Mouse (Mus musculus) thymus, postnatal 0 days (tissue): Measurements from ENCODE around the gene Pold1. TPM values are rescaled to one million over a fixed set of nuclear protein-coding genes. Genes with fewer than 3 reads are reported as not detected.
A peak's percentile ranks its signal among the peaks of the same experiment; 100 is the strongest.

Experiments
- DNase-seq: peaks from one replicate; pipeline ENCODE4 v3.0.0-alpha.2; 2015; ENCODE audit warnings: low spot score
- polyA plus RNA-seq: library from polyadenylated mRNA; unstranded; fragments of >200 nt; fragmentation: Nextera tagmentation; extraction: Ambion mirVana; gene quantifications from 2 replicates; pipeline ENCODE4 v1.2.1, GENCODE M21; 2015

Gene Pold1
- polyA plus RNA-seq, 1 experiment from 2014 or later = 104 TPM

DNA sequence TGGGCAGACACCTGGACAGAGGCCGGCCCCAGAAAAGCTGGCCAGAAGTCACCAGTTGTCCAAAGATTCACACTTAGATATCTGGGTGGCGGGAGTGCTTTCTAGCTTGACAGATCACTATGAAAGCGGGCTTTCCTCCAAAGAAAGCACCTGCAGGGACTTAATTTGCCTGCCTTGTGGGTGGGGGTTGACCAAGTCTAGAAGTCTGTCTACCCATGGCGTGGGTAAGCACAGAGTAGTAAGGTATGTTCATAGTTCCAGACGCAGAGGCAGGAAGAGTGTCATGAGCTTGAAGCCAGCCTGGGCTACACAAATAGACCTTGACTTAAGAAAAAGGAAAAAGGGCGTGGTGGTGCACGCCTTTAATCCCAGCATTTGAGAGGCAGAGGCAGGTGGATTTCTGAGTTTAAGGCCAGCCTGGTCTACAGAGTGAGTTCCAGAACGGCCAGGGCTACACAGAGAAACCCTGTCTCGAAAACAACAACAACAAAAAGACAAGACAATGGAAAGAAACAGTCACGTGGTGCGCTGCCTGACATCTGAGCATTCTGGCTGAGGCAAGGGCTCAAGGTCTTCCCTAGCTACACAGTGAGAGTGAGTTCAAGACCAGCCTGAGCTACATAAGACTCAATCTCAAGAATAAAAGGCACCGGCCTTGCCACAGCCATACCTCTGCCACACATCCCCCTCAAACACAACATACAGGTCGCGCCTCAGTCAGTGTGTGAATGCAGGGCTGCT lies 22.1 kb downstream of the Pold1 start:
- DNase-seq = no peak

DNA sequence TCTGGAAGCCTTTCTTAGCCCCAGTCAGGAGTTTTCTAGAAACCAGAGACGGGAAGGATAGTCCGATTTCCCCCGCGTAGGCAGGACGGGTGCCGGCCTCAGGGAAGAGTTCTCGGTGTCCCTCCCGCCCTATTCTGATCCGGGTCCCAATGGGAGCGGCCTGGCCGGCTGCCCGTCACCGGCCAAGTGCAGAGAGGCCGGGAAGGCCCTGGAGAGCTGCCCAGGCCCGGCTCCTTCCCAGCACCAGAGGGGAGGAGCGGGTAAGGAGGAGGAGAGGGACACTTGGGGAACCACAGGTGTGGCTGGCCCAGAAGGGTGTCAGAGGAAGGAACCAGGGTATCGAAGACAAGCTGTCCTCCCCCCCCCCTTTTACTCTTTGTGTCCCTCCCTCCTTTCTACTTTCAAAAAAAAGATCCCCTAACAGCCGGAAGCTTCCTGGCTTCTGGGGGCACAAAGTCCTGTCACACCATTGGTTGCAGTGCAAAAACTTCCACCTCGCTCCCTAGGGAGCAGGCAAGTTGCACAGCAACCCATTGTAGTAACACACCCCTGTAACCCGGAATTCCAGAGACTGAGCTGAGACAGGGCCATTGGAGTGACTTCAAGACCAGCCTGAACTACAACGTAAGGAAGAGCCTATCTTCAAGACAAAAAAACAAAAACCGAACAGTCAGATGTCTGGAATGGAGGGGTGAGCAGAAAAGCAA lies 23.4 kb downstream of the Pold1 start:
- peak; percentile 8 for DNase-seq

DNA sequence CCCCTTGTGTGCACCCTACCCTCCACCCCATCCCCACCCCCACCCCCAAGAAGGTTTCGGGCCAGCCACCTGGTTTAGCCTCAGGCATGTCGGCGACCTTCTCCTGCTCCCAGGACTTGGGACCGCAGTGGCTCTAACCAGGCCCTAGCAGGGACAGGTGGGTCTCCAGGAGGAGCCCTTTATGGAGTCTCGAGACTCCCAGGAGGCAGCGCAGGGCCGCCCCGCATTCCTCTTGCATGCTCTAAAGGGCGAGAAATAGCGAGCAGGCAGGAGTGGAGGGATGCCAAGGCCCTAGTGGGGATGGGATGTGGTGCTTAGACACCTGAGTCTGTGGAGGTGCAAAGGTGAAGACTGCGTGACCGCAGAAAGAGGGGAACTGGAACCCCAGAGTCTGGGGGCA lies 24.1 kb downstream of the Pold1 start, which contains the start of gene Mybpc2:
Mybpc2 (minus strand) TSS at position 155 of the 400 bp plus-strand sequence.
- no peak for DNase-seq

DNA sequence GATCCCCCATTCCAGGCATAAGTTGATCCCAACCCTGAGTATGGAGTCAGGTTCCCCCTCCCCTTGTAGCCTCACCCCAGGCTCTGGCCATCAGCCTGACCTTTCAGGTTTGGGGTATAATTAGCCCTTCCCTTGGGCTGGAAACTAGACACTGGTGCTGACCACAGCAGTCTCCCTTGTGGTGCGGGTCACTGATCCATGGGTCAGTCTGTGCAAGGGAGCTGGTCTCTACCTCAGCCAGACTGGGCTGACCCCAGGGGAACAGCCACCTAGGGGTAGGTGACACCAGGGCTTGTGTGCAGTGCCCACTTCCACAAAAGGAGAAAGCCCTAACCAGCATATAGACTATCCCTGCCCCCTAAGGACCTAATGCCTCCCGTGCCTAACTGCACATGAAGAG lies 25.6 kb downstream of the Pold1 start:
- no peak for DNase-seq

DNA sequence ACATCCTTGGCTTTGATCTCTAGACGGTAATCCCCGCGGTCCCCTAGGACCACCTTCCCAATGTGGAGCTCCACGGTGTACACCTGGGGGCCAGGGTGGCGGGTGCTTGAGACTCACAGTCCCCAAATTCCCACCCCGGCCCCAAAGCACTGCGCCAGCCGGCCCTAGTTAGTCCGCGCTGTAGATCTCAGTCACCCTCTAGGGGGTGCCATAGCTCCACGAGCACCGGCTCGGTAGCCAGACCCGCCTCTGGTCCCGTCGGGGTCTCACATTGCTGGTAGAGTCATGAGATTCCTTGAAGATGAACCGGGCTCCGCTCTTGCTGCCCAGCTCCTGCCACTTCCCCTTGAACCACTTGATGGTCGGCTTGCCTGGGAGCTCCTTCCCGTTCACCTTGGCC lies 26.9 kb downstream of the Pold1 start:
- DNase-seq = peak; percentile 84

DNA sequence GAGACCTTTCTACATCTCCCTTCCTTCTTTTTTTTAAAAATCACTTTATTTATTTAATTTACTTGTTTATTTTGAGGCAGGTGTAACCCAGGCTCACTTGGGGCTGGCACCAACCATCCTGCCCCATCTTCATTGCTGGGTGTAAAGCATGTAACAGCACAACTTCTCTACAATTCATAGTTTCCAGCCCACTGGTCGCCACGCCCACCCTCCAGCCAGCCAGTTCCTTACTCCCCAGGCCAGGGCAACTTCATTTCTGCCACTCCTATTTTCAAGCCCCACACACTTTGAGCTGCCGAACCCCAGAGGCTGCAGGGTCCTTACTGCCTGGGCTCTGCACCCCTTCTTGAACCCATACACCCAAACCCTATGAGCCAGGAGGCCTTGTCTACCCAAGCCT lies 27.7 kb downstream of the Pold1 start:
- no peak for DNase-seq

DNA sequence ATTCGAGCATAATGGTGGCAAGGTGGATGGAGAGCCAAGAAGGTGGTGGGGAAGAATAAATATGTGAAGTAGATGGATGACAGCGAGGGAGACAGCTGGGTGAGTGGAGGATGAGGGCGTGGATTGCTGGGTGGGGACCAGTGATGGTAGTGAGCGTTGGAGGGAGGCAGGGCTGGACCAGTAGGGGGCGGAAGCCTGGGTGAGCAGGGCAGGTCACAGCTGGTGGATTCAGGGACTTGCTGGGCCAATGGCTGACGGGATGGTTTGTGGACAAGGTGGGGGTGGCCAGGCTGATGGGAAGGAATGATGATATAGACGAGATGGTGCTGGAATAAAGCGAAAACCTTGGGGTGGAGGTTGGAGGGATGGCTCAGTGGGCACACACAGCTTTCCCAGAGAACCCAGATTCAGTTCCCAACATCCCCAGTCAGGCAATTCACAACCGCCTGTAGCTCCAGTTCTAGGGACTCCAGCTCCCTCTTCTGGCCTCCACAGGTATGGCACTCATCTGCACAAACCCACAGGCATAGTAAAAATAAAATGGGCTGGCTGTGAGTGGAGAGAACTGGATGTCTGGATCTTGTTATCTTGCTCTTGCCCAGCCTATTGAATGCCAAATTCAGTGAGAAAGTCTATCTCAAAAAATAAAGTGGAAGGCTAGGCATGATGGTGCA lies 29.3 kb downstream of the Pold1 start:
- DNase-seq = no peak

DNA sequence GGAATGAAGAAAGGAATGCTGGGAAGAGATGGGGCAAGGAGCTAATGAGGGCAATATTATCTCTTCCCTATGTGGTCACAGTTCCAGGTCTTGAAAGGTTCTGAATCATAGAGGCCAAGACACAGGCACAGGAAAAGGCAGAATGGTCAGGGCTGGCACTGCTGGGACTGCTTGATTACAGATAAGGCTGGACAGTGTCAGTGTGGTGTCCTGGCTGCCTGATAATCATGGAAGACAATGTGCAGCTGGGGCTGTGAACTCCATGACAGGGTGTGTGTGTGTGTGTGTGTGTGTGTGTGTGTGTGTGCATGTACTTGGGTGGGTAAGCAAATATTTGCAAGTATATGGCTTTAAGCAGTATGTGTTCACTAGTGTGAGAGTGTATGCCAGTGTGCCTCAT lies 41.2 kb downstream of the Pold1 start:
- no peak for DNase-seq

DNA sequence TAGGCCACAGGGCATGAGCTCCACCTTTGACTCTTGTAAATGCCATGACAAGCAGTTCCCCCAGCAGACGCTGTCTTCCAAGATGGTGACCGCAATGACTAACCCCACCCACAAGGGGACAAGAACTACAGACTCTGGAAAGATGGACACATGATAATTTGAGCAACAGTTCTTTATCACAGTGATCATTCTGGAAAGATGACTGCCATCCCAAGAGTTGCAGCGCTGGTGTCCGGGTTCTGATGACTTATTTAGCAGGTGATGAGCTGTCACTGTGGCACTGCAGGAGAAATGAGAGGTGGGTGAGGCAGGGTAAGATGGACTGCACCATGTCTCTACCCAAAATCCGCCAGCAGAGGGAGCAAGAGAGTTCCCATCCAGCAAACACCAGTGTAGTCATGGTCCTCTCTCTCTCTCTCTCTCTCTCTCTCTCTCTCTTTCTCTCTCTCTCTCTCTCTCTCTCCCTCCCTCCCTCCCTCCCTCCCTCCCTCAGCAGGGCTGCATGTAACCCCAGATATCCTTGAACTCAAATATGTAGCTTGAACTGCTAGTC lies 47.0 kb downstream of the Pold1 start:
- peak; percentile 79 for DNase-seq

DNA sequence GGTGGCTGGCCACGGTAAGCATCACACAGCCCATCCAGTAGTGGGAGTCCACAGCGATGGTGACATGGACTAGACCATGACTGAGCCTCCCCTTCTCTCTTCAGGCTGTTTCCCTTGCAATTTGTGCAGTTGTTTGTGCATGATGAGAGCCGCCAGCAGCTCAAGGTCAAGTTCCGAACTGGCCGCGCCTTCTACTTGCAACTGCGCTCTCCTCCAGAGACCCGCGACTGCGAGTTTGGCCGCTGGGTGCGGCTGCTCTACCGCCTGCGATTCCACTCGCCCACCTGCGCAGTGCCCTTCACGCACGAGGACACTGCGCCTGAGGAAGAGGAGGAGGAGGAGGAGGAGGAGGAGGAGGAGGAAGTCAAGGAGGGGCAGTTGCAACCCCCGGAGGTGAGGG lies 48.6 kb downstream of the Pold1 start:
- DNase-seq = no peak

DNA sequence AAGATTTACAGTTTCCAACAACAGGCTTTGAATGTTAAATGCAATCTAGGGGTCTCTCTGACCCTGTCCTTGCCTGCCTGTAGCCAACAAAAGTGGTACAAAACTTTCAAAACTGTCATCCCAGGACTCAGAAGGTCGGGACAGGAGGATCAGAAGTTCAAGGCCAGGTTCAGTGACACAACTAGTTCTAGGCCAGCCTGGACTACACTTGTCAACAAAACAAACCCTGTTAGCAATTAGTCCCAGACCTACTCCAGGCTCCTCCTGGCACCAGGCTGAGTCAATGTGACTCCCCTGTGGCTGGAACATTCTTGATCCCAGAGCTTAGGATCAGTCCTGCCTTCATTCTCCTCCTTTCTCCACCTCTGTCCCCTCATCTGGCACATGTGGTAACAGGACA lies 49.7 kb downstream of the Pold1 start:
- DNase-seq = no peak

DNA sequence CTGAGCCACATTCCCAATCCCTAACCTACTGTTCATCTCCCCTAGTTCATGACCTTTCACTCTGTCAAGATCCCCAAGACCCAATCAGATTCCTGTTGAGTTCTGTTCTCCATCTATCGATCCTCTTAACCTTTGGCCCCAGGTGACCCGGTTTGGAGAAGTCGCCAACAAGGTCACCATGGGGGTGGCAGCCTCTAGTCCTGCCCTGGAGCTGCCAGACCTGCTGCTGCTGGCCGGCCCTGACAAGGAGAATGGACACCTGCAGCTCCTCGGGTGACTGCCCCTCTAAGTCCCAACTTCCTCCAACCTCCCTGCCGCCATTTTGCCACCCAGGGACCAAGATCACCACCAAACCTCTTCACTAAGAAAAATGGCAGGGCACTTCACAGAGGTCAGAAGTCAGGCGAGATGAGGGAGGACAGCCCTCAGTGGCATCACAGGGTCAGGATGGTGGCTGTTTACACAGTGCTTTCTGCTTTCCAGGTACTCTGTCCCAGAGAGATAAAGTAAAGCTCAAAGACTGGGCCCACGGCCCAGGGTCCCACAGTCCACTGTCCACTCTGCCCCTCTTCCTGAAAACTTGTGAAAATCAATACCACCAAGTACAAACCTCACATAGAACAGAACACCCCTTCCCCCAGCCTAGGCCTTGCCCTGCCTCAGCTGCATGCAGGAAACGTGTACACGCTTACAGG lies 51.1 kb downstream of the Pold1 start:
- DNase-seq = no peak

DNA sequence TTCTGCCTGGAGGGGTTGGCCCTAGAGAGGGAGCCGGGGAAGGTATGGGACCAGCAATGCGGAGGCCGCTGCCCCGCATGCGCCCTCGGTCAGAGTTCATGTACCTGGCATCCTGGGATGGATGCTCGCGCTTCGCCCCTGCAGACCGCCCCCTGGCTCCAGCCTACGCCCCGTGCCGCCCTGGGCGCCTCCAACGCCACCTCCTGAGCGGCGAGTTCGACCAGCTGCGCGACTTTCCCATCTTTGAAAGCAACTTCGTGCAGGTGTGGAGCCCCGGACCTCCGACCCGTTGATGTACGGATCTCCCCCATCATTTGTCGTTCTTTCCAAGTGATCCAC lies 51.9 kb downstream of the Pold1 start:
- DNase-seq = no peak

DNA sequence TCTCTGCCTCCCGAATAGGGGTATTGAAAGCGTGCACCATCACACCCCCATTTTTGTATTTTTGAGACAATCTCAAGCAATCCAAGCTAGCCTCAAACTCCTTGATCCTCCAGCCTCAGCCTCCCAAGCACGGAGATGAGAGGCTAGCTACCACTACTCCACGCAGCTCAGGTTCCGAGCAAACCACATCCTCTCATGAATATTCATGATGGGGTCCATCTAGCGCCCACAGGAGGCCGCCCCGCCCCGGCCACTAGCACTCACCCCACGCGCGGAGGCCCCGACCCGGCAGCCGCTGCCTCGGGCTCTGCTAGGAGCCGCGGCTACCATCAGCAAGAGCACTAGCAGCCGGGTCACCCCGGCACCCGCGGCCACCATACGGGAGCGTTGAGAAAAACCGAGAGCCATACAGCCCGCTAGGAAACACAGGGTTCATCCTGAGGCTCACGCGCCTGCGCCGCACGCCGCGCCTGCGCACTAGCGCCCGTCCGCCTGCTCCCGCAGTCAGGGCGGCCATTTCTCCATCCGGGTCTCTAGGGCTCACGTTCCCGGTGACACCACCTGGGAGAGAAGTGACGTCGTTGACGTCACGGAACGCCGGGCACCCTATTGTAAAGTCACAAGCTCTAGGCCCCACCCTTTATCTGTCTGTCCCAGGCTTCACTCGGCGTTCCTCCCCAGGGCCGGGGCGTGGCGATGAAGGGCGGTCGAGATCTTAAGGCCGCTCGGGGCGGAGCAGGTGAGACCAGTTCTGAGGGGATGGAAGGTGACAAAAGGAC lies 52.5 kb downstream of the Pold1 start, which contains the start of the genes Emc10 and Fam71e1:
Emc10 (minus strand) TSS at position 538 of the 779 bp plus-strand sequence.
Fam71e1 (plus strand) TSS at position 590 of the 779 bp plus-strand sequence.
- peak; percentile 99 for DNase-seq

DNA sequence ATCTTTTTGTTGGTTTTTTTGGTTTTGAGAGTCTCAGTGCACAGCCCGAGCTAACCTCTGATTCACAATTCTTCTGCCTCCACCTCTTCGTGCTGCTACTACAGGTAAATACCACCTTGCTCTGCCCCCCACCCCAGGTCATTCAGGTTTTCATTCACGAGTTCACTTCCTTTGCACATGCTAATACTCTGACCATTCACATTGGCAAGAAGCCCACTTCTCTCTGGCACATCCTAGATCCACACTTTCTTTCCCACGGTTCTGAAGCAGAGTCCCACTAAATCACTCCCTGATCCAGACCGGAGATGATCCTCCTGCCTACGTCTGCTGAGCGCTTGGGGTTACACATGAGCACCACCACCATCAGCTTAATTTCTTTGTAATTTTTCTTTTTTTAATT lies 53.6 kb downstream of the Pold1 start:
- DNase-seq = no peak

DNA sequence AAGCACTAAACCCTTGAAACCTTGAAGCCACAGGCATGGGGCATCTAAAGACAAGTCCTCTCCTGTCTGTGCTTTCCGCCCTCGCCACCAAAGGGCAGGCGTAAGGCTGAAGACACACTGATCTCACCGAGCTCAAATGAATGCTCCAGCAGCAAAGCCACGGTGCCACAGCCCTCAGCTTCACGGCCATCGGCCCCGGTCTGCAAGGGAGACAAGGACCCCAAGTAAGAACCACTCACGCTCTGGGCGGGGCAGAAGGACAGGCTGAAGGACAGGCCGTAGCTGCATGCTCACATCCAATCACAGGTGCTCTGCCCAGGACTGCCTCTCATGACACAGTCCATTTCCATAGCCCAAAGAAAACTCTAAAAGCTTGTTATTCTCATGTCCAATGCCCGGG lies 54.0 kb downstream of the Pold1 start:
- DNase-seq = no peak

DNA sequence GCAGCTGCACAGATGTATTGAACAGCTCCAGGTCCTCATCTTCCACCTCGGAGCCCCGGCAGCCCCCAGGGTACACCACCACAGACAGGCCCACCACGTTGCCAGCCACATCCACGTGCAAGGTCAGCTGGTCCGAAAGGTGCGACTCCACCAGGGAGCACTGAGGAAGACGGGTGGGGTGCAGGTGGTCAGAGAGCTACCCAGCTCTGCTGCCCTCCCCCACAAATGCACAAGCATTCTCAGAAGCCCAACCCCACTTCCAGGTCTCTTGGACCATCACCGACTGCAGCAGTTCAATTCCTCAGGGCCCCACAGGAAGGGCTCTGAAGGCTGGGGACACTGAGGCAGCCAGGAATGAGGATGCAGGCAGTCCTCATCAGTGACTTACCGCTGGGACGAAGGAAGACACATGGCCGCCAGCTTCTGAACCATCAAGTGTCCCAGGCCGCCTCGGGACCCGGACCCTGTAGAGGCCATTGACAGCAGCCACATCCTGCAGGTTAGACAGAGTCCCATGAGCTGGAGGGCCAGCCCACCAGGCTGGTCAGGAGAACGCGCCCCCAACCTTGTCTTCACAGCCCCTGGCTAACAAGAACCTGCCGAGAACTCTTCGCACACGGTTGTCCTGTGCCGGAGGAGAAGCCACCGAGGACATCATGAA lies 56.4 kb downstream of the Pold1 start:
- no peak for DNase-seq

DNA sequence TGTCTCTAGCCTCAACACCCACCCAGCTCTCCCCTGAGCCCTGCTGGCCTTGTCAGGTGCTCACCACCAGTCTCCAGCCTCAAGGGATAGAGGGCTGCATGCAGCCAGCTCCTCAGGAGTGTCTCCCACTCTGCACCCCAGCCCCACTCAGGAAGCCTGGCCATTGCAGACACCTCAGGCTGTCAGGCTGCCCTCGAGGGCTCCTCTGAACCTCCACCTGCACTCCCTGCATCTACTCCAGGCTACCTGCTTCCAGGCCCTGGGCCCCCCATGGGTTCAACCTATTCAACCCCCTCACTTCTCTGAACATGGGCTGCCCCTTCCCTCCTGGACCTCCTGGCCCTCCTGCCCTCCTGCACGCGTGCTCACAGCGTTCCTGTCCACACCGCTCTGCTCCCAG lies 57.3 kb downstream of the Pold1 start:
- no peak for DNase-seq

DNA sequence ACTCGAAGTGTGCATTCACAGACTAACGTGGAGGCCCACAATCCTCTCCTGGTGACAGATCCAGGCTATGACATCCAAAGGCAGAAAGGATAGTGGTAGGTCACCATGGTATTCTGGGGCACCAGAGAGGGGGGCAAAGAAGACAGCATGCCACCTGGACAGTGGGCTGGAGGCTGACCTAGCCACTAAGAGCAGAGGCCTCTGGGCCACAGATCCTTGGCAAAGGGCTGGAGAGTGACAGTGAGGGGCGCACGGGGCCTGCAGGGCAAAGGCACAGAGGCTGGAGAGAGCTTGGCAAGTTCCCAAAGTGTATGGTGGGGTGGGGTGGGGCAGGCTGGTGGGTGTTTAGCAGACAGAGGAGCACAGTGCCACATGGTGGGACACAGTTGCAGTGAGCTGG lies 58.4 kb downstream of the Pold1 start:
- DNase-seq = no peak

DNA sequence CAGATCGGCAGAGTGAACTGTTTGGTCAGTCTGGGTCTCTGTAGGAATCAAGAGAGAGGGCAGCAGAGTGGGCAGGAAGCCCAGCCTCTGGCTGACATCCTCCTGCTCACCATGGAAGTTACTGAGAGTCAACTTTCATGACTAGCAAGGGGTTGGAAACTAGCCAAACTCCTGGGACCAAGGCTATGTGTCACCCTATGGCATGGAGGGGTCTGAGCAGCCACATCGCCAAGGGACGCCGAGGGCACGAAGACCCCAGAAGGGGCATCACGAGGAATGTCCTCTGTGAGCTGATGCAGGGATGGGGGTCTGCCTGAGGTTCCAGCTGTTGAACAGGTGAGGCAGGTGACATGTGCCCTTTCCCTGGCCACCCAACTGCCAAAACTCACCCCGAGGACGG lies 60.1 kb downstream of the Pold1 start:
- no peak for DNase-seq
